Mouse (Mus musculus) G1E-ER4 (cell line): ENCODE data around the gene Dnmt3b. TPM values are rescaled to one million over a fixed set of nuclear protein-coding genes. Genes with fewer than 3 reads are reported as not detected.

Source experiments
- GATA1 ChIP-seq: IDR thresholded peaks from one replicate; pipeline ENCODE4 v1.8.0; 2012; ENCODE audit warnings: low read length, inconsistent platforms
- polyA plus RNA-seq: library from polyadenylated mRNA; stranded (reverse); fragments of >175 nt; gene quantifications from 2 replicates; pipeline ENCODE4 v1.2.3, GENCODE M21; 2012

Dnmt3b gene
- polyA plus RNA-seq, 1 experiment: 23.6 TPM

DNA sequence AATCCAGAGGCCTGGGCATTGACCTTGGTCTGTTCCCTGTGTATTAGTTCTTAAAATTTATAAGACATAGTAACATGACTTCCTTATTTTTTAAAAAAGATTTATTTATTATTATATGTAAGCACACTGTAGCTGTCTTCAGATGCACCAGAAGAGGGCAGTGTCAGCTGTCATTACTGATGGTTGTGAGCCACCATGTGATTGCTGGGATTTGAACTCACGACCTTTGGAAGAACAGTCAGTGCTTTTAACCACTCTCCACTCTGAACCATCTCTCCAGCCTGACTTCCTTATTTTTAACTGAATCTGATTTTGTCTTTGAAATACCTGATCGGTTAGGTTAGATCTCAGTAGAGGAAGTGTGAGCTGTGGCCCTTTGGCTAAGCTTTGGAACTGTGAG lies 23.4 kb downstream of the Dnmt3b start:
- no peak for TF ChIP-seq GATA1

DNA sequence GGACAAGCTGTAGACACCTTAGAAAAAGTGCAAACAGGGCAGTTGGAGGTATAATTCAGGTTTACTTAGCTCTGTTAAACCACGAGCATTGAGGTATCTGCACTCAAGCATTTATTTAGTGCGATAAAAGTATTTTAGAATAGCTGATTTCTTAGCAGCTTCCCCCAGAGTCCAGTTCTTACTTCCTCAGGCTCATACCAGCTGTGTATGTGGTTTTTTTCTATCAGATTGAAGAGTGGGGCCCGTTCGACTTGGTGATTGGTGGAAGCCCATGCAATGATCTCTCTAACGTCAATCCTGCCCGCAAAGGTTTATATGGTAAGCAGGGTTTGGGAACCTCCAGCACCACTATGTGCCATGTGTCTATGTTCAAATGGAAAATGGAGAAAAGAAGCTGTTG lies 27.7 kb downstream of the Dnmt3b start:
- no peak for TF ChIP-seq GATA1

DNA sequence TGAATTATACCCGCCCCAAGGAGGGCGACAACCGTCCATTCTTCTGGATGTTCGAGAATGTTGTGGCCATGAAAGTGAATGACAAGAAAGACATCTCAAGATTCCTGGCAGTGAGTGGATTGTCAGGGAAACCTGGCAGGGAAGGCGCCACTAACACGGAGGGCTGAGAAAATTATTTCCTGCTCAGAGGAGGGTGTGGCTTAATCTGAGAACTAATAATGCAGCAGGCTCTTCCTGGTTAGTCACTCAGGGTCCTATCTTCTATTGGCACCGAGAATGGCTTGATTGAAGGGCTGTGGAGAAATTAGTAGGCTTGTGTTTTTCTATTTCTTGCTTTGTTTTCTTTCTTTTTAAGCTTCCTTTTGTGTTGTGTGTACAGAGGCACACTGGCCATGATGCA lies 28.3 kb downstream of the Dnmt3b start:
- TF ChIP-seq GATA1: no peak

DNA sequence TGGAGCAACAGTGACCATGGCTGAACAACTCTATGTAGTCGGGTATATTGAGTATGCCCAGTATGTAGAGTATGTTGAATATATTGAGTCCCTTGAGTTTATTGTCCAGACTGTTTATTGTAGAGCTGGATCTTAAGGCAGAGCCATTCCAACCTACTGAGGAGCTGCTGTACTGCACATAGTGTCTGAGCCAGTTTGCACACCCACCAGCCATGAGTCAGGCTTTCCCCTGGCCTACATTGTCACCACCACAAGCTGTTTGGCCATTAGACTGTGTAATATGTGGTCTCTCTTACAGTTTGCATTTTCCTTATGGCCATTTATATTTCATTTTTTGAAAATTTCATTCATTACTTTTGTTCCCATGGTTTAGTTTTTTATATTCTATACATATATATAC lies 30.7 kb downstream of the Dnmt3b start:
- no peak for TF ChIP-seq GATA1

DNA sequence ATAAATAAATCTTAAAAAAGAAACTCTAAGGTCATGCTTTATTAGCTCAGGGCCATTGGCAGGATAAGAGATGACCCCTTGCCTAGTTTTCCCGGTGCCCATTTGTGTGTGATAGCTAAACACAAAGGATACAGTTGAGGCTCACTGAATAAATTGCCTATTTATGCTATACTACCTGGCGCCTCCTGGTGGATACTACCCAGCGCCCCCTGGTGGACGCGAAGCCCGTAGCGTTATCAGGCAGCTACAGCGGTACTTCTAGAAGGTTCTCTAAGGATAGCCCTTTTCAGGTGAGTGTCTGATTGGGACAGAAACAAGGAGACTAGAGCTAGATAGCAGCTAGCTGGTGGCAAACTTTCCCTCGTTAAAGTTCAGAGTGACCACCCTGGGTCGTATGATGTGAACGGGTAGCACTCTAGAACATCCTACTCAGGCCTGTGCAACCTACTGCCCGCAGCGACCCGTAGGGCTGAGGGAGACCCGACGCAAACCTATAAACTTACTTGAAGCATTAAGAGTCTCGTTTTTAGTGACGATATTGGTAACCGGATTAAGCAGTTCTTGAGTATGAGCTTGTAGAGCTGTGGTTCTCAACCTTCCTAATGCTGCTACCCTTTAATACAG lies 45.3 kb downstream of the Dnmt3b start:
- no peak for TF ChIP-seq GATA1

DNA sequence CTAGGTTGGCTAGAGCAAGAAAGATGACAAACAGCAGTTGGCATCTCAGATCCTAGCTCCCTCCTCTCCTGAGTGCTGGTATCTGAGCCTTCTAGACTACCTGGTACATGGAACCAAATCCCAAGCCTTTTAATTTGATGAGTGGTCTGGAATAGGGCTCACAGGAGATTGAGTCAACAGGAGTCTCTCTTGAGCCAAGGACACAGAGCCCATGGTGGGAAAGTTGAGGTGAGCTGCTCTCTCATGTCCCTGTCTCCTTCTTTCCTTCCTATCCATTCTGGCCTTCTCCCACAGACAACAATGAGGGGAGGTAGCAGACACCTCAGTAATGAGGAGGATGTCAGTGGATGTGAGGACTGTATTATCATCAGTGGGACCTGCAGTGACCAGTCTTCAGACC lies 47.1 kb downstream of the Dnmt3b start, which contains the start of gene Dnmt3c:
TSS of gene Dnmt3c (plus strand) at position 301 of the 400 bp plus-strand sequence.
- no peak for TF ChIP-seq GATA1

DNA sequence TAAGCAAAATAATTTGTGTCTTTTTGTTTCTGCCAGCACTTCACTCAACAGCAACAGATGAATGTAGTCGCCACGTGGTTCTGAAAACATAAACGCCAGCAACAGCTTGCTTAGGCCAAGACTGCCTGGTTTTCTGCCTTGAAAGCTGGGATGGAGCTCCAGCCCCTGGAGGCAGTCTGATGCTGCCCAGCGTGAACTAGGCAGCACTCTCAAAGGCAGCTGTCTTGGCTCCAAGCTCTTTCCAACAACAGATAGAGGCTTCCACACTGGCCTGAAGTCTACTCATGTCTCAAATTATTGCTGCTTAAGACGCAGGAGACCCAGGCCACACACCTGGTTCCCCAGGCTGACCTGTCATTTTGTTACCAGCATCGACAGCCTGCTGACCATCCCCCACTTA lies 54.1 kb downstream of the Dnmt3b start:
- no peak for TF ChIP-seq GATA1

DNA sequence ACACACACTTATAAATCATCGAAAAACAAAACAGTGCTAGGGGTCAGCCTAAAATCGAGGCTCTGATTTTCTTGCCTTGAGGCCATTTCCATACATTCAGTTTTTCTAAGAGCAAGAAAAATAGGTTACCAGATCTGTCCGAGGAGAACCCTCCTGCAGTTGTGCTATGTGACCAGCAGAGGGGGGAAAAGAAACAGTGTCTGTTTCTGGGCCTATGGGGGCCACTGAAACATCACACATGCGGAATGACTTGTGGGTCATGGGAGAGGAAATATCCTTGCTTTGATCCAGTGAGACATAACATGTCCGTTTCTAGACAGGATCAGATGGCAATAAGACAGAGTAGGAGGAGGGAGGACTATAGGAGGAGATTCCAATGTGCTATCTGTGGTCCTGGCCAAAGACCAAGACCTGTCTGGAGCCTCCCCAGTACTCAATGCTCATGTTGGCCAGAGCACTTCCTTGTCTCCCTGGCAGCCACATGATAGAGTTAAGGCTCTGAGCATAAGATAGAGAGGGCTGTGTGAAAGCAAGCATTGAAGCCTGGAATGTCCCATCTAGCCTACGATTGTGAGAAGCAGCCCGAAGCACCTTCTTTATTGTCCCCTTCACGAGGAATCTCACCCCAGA lies 61.6 kb downstream of the Dnmt3b start:
- TF ChIP-seq GATA1: no peak

DNA sequence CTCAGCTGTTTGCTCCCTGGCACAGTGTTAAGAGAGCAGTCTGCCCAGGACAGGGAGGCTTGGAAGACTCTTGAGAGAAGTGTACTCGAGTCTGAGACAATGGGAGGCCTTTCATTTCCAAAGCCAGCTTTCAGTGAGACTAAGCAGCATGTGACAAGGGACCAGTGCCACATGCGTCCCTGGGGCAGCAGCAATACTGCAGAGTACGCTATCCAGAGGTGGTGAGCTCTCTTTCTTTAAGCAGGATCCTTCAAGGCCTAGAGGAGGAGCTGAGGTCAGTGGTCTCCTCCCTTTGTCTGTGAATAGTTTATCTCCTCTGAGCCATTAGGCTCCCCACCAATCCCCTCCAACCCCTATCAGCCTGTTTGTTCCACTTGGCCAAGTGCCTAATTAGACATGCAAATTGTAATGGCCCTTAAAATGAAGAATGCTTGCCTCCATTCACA lies 63.4 kb downstream of the Dnmt3b start:
- no peak for TF ChIP-seq GATA1

DNA sequence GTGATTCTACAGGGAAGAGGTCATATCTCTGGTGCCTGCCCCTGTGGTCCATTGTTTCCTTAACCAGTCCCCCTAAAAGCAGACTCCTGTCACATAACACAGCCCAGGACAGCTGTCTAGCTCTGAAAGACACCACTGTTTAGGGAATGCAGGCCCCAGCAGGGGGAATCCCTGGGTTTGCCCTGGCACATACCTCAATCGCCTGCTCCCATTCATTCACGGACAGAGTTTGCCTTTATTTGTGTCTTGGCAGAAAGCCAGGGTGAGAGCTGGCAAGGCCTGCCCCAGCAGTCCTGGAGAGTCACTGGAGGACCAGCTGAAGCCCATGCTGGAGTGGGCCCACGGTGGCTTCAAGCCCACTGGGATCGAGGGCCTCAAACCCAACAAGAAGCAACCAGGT lies 64.0 kb downstream of the Dnmt3b start:
- no peak for TF ChIP-seq GATA1

DNA sequence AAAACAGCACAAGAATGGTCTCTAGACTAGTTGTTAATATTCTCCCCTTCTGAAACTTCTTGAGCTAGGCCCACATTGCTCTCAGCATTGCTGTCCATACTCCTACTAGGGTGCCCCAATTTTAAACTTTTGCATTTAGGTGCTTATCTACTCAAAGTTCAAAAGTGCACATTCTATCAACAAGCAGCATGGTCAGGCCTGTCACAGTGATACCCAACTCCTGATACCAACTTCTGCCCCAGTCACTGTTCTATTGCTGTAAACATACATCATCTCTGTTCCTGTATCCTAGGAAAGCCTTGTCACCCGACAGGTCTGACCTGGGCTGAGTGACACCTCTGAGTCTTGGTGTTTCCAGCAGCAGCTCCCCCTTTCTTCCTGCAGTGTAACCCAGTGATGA lies 73.8 kb downstream of the Dnmt3b start:
- no peak for TF ChIP-seq GATA1

DNA sequence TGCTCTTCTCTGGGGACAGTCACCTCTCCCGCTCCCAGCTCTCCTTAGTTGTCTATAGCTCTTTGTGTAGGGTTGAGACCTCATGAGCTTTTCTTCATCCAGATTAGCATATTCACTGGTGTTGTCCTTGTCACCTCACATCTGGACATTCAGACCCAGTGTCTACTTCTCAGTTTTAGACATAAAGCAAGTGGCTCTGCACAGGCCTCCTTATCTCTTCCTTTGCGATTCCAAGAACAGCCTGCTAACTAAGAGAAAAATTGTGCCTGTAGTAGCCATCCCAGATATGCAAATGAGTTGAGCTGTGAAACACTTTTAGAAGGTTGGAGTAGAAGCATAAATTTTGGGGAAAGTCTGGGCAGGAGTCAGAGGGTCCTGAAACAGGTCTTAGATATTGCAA lies 75.2 kb downstream of the Dnmt3b start:
- peak; percentile 65 for TF ChIP-seq GATA1

DNA sequence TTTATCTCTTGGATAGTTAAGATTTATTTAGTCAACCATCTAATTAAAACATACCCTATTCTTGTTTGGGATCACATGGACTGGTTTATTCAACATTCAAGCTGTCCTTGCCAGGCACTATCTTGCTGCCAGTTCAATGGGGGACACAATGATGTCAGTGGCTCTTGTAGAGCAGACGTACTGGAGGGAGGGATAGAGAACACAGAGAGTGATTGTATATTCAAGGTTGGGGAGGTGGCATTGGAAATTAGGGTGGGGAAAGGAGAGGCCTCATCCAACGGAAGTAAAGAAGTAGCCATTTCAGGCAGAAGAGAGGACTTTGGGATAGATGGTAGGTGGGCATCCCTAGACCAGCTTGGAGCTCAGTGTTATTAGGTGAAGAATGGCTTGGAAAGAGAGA lies 75.6 kb downstream of the Dnmt3b start:
- no peak for TF ChIP-seq GATA1

DNA sequence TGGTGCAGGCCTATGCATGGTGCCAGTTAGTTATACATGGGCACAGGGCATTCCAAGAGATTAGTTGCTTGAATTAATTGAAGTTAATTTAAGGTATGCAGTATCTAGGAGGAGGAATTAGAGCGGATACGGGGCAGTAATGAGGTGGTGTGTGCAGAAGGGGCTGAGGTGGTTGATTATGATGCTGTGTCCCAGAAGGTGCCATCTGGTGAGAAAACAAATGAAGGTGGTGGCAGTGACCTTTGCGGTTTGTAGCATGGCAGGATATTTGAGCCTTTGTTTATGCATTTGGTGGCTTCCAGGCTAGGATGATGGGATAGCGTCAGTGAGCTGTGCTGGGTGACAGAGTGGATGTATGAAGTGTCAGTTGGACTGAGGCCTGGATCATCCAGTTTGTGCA lies 76.0 kb downstream of the Dnmt3b start:
- TF ChIP-seq GATA1: no peak

DNA sequence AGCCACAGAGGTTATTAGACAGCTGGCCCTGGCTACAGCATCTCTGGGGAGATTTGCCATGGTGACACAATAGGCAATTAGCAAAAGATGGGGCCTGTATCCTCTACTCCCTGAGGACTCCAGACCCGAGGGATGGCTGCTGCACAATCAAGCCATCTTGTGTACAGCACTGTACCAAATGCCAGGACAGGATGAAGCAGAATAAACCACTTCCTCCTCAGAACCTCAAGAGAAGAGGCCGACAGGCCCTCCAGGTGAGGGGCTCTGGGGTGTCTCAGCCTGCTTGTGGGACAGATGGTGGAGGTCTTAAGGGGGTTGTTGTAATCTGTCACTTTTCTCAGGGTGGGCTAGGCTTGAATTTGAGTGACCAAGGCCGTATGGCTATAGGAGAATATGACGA lies 84.8 kb downstream of the Dnmt3b start:
- no peak for TF ChIP-seq GATA1

Other genes starting within 250 kb of the Dnmt3b start
- gene 4930404H24Rik, start 156.7 kb upstream of the Dnmt3b start, polyA plus RNA-seq: not detected in 2 replicates
- gene Nol4l, start 119.5 kb upstream of the Dnmt3b start, polyA plus RNA-seq: 14.2 and 15.6 TPM in 2 replicates
- gene Commd7, start 16.7 kb upstream of the Dnmt3b start, polyA plus RNA-seq: 30.1 and 30.2 TPM in 2 replicates
- 0.05 and 0.06 TPM in 2 replicates for gene Dnmt3c, start 47.2 kb downstream of the Dnmt3b start, polyA plus RNA-seq
- gene Mapre1, start 91.8 kb downstream of the Dnmt3b start, polyA plus RNA-seq: 2.6 and 4.4 TPM in 2 replicates
- 0.06 and 0.09 TPM in 2 replicates for gene Efcab8, start 130.5 kb downstream of the Dnmt3b start, polyA plus RNA-seq
- not detected in 2 replicates for gene Sun5, start 221.6 kb downstream of the Dnmt3b start, polyA plus RNA-seq
- gene Bpifb2, start 225.6 kb downstream of the Dnmt3b start, polyA plus RNA-seq: not detected in 2 replicates